28 mouse cellular contexts compared by ENCODE assay signal in the genomic region with DNA sequence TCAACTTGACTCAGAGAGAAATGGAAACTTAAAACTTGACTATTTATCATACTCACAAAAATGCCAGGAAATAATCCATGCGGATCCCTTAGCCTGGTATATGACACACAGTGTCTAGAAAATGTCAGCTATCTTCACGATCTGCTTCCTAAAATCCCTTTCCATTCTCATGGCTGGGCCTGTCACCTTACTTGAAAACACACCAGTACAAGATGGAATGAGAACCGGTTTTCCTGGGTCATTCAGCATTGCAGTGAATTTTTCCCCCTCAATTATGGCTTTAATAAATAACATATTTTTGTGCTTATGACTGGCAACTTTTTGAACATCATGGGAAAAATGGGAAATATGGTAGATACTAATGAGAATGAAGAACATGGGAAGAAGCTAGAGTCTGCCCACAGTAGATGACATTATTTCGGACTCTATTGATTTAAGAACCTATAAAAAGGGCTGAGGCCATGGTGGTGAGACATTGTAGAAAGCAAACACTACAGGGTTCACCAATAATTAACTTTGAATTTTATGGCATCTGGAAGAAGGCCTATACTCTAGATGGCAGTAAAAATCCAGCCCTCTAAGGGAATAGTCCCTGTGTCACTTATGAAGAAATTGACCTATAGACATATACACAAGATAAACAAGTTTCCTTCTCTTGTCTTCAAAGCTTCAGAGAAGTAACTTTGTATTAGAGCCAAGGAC.
A peak's percentile ranks its signal among the peaks of the same experiment; 100 is the strongest.
DNase-seq lines count a peak whose midpoint lies in the region; ATAC-seq lines count a peak whose summit lies in the region.
"Had no signal": no experiment of that assay in that cellular context is flagged by ENCODE, and none has a peak within 500 bp of the region (broad histone marks: within the 10 kb centered on the region; RNA-seq: fewer than 3 reads in every experiment).

No protein-coding gene starts in this region.

- ATAC-seq in embryonic facial prominence, embryonic 14.5 days (ENCODE audit: low read depth), result no peak
- no peak for ATAC-seq in kidney, embryonic 15.5 days (replicated peaks; ENCODE audit: low FRiP score)
- ATAC-seq in intestine, embryonic 15.5 days, result peak; percentile 69
- ATAC-seq in stomach, embryonic 16.5 days (ENCODE audit: insufficient read depth, low FRiP score), result no peak
- ATAC-seq: activated CD4-positive, CD25-positive, alpha-beta regulatory T cell, adult 4 months; forebrain, embryonic 16.5 days had no signal

- H3K9ac ChIP-seq in embryonic facial prominence, embryonic 14.5 days (ENCODE audit: low read depth, low read length), result no peak overlapping the region
- no peak overlapping the region for H3K9ac ChIP-seq in kidney, embryonic 15.5 days
- no peak overlapping the region for H3K9ac ChIP-seq in intestine, embryonic 15.5 days
- H3K9ac ChIP-seq in stomach, embryonic 16.5 days (ENCODE audit: low read length), result no peak overlapping the region
- H3K9ac ChIP-seq: embryonic facial prominence, embryonic 12.5 days; heart, embryonic 13.5 days; hindbrain, embryonic 14.5 days; limb, embryonic 12.5 days; liver, embryonic 15.5 days; lung, embryonic 14.5 days had no signal

- no peak overlapping the region for H3K4me3 ChIP-seq in embryonic facial prominence, embryonic 14.5 days (ENCODE audit: low read depth, low read length)
- H3K4me3 ChIP-seq in embryonic facial prominence, embryonic 10.5 days, result no peak overlapping the region
- H3K4me3 ChIP-seq in kidney, embryonic 15.5 days (replicated peaks), result no peak overlapping the region
- H3K4me3 ChIP-seq in intestine, embryonic 15.5 days (replicated peaks), result no peak overlapping the region
- H3K4me3 ChIP-seq in stomach, embryonic 16.5 days (replicated peaks; ENCODE audit: low read length), result no peak overlapping the region
- H3K4me3 ChIP-seq: embryonic facial prominence, embryonic 12.5 days; erythroblast, embryonic 14.5 days; gastrocnemius, adult 2 months; heart, embryonic 13.5 days; limb, embryonic 12.5 days; liver, embryonic 15.5 days had no signal

- no peaks in the 10 kb centered on the region for H3K9me3 ChIP-seq in embryonic facial prominence, embryonic 14.5 days (ENCODE audit: control insufficient read depth, low read length)
- no peaks in the 10 kb centered on the region for H3K9me3 ChIP-seq in embryonic facial prominence, embryonic 10.5 days
- no peaks in the 10 kb centered on the region for H3K9me3 ChIP-seq in kidney, embryonic 15.5 days (replicated peaks)
- H3K9me3 ChIP-seq in intestine, embryonic 15.5 days, result no peaks in the 10 kb centered on the region
- no peaks in the 10 kb centered on the region for H3K9me3 ChIP-seq in stomach, embryonic 16.5 days (replicated peaks; ENCODE audit: control insufficient read depth, low read length)
- H3K9me3 ChIP-seq: embryonic facial prominence, embryonic 12.5 days; heart, embryonic 13.5 days; limb, embryonic 12.5 days; liver, embryonic 15.5 days had no signal

- H3K4me1 ChIP-seq in embryonic facial prominence, embryonic 14.5 days (ENCODE audit: control insufficient read depth, insufficient read depth, low read length), result peaks cover 28% of the 10 kb centered on the region
- peaks cover 33% of the 10 kb centered on the region for H3K4me1 ChIP-seq in embryonic facial prominence, embryonic 10.5 days
- peaks cover 74% of the 10 kb centered on the region for H3K4me1 ChIP-seq in kidney, embryonic 15.5 days
- peaks cover 35% of the 10 kb centered on the region for H3K4me1 ChIP-seq in intestine, embryonic 15.5 days (replicated peaks)
- H3K4me1 ChIP-seq in stomach, embryonic 16.5 days (ENCODE audit: control insufficient read depth, insufficient read depth, low read length), result peaks cover 30% of the 10 kb centered on the region
- H3K4me1 ChIP-seq: liver, embryonic 15.5 days had no signal

- H3K4me2 ChIP-seq in embryonic facial prominence, embryonic 14.5 days (ENCODE audit: low read depth, low read length), result no peak overlapping the region
- no peak overlapping the region for H3K4me2 ChIP-seq in kidney, embryonic 15.5 days
- H3K4me2 ChIP-seq in intestine, embryonic 15.5 days (replicated peaks), result no peak overlapping the region
- no peak overlapping the region for H3K4me2 ChIP-seq in stomach, embryonic 16.5 days (ENCODE audit: low read depth, low read length)
- H3K4me2 ChIP-seq: embryonic facial prominence, embryonic 12.5 days; heart, embryonic 13.5 days; hindbrain, embryonic 14.5 days; limb, embryonic 12.5 days; liver, embryonic 15.5 days; lung, embryonic 14.5 days had no signal

- WGBS in embryonic facial prominence, embryonic 14.5 days, result 79% methylated on average over 4 of the region's 4 CpGs
- 89% methylated on average over 4 of the region's 4 CpGs for WGBS in embryonic facial prominence, embryonic 10.5 days
- 49% methylated on average over 4 of the region's 4 CpGs for WGBS in kidney, embryonic 15.5 days
- 62% methylated on average over 4 of the region's 4 CpGs for WGBS in intestine, embryonic 15.5 days
- WGBS in stomach, embryonic 16.5 days, result 68% methylated on average over 4 of the region's 4 CpGs

- no peak overlapping the region for H3K27ac ChIP-seq in embryonic facial prominence, embryonic 14.5 days (replicated peaks; ENCODE audit: low read depth, low read length)
- no peak overlapping the region for H3K27ac ChIP-seq in embryonic facial prominence, embryonic 10.5 days (replicated peaks)
- H3K27ac ChIP-seq in kidney, embryonic 15.5 days, result peak overlapping the region; percentile 95
- H3K27ac ChIP-seq in intestine, embryonic 15.5 days, result peak overlapping the region; percentile 70
- 0 out of 2 replicates have a peak overlapping the region, but pooled peaks have one; percentile 36 for H3K27ac ChIP-seq in stomach, embryonic 16.5 days (ENCODE audit: low read length)
- H3K27ac ChIP-seq: embryonic facial prominence, embryonic 12.5 days; gastrocnemius, adult 2 months; heart, embryonic 13.5 days; hindbrain, embryonic 14.5 days; limb, embryonic 12.5 days; liver, embryonic 15.5 days had no signal

- DNase-seq in embryonic facial prominence, embryonic 14.5 days (ENCODE audit: low spot score), result peak; percentile 21
- DNase-seq in embryonic facial prominence, embryonic 10.5 days (ENCODE audit: low spot score), result no peak
- no peak for DNase-seq in kidney, postnatal 25 days
- no peak for DNase-seq in cerebellum, postnatal 4 days (ENCODE audit: low spot score in 2 of 2)
- DNase-seq: adrenal gland, adult 8-10 months; cerebellum, adult 2 months; cerebellum, postnatal 25 days; gastrocnemius, adult 2 months; gastrocnemius, postnatal 36 days; heart, postnatal 10 days; lung, embryonic 14.5 days; lung, postnatal 14 days; midbrain, embryonic 14.5 days; retina, postnatal 1 day; right cerebral cortex, postnatal 25 days; spleen, adult 18-20 months had no signal

- H3K36me3 ChIP-seq in embryonic facial prominence, embryonic 14.5 days (ENCODE audit: control insufficient read depth, insufficient read depth, low read length), result no peaks in the 10 kb centered on the region
- H3K36me3 ChIP-seq in embryonic facial prominence, embryonic 10.5 days (replicated peaks), result no peaks in the 10 kb centered on the region
- H3K36me3 ChIP-seq in kidney, embryonic 15.5 days, result no peaks in the 10 kb centered on the region
- no peaks in the 10 kb centered on the region for H3K36me3 ChIP-seq in intestine, embryonic 15.5 days
- no peaks in the 10 kb centered on the region for H3K36me3 ChIP-seq in stomach, embryonic 16.5 days (ENCODE audit: control insufficient read depth, insufficient read depth, low read length)
- H3K36me3 ChIP-seq: embryonic facial prominence, embryonic 12.5 days; heart, embryonic 13.5 days; limb, embryonic 12.5 days; liver, embryonic 15.5 days had no signal

- no peaks in the 10 kb centered on the region for H3K27me3 ChIP-seq in embryonic facial prominence, embryonic 14.5 days (replicated peaks; ENCODE audit: control insufficient read depth, insufficient read depth, low read length)
- H3K27me3 ChIP-seq in embryonic facial prominence, embryonic 10.5 days (replicated peaks; ENCODE audit: low read depth, poor library complexity, severe bottlenecking), result peaks cover 7% of the 10 kb centered on the region; the same call in 1 of the 2 replicates
- no peaks in the 10 kb centered on the region for H3K27me3 ChIP-seq in kidney, embryonic 15.5 days
- no peaks in the 10 kb centered on the region for H3K27me3 ChIP-seq in intestine, embryonic 15.5 days (replicated peaks)
- H3K27me3 ChIP-seq in stomach, embryonic 16.5 days (ENCODE audit: control insufficient read depth, insufficient read depth, low read length), result no peaks in the 10 kb centered on the region
- H3K27me3 ChIP-seq: CH12.LX; embryonic facial prominence, embryonic 12.5 days; heart, embryonic 13.5 days; liver, embryonic 15.5 days had no signal

Comparison
In these comparisons a context has a peak if more than half of its experiments do, and no peak if none do; other contexts are left out.
1. H3K27ac ChIP-seq: peak in kidney, embryonic 15.5 days (single experiment), intestine, embryonic 15.5 days (single experiment) and stomach, embryonic 16.5 days (single experiment); none in embryonic facial prominence, embryonic 14.5 days (single experiment) and embryonic facial prominence, embryonic 10.5 days (single experiment).